Mouse (Mus musculus) MEL (cell line): ENCODE measurements around the gene Gata2. TPM values are rescaled to one million over a fixed set of nuclear protein-coding genes. Genes with fewer than 3 reads are reported as not detected.

Experiments used
- DNase-seq: peaks from one replicate; pipeline ENCODE4 v3.0.0; 2011; ENCODE audit warnings: low read depth, low spot score
- H3K27ac ChIP-seq: 2 replicates; pipeline ENCODE4 v1.5.1; 2012; ENCODE audit warnings: low read depth, mild to moderate bottlenecking, control low read depth, low read length, moderate library complexity; ENCODE audit not compliant: control insufficient read depth
- H3K27me3 ChIP-seq, 2 experiments: fragments of 150-350 bp in 1 of 2; sonication (generic) in 1 of 2; 2 replicates each; pipeline ENCODE4 v1.6.1; 2012; ENCODE audit warnings: low read length in 2 of 2, mild to moderate bottlenecking in 2 of 2, improper control_type of control experiment in 1 of 2, moderate library complexity in 1 of 2; ENCODE audit not compliant: insufficient read depth in 2 of 2, control insufficient read depth in 1 of 2
- H3K36me3 ChIP-seq, 2 experiments: 2 replicates each; pipeline ENCODE4 v1.6.1; 2012 to 2014; ENCODE audit warnings: low read length in 2 of 2, improper control_type of control experiment in 1 of 2, inconsistent platforms in 1 of 2, mild to moderate bottlenecking in 1 of 2; ENCODE audit not compliant: insufficient read depth in 2 of 2, control insufficient read depth in 1 of 2
- H3K4me1 ChIP-seq, 2 experiments: fragments of 150-350 bp in 1 of 2; sonication (generic) in 1 of 2; 2 replicates each; pipeline ENCODE4 v1.6.1; 2012; ENCODE audit warnings: low read length in 2 of 2, improper control_type of control experiment in 1 of 2, mild to moderate bottlenecking in 1 of 2; ENCODE audit not compliant: insufficient read depth in 2 of 2, control insufficient read depth in 1 of 2
- H3K4me3 ChIP-seq, 2 experiments: fragments of 150-350 bp in 1 of 2; sonication (generic) in 1 of 2; 2 replicates each; pipeline ENCODE4 v1.5.1; 2012; ENCODE audit warnings: low read depth in 2 of 2, low read length in 2 of 2, mild to moderate bottlenecking in 2 of 2, moderate library complexity in 2 of 2, control low read depth in 1 of 2, improper control_type of control experiment in 1 of 2; ENCODE audit not compliant: control insufficient read depth in 1 of 2, insufficient read depth in 1 of 2
- H3K79me2 ChIP-seq: 2 replicates; pipeline ENCODE4 v1.6.1; 2012; ENCODE audit warnings: mild to moderate bottlenecking, low read length, moderate library complexity; ENCODE audit not compliant: control insufficient read depth, poor library complexity, insufficient read depth
- H3K9ac ChIP-seq: 2 replicates; pipeline ENCODE4 v1.6.1; 2012; ENCODE audit warnings: low read depth, mild to moderate bottlenecking, control low read depth, low read length, moderate library complexity; ENCODE audit not compliant: control insufficient read depth, poor library complexity, severe bottlenecking
- H3K9me3 ChIP-seq: fragments of 150-350 bp; sonication (generic); replicated peaks from 2 replicates; pipeline ENCODE4 v1.6.1; 2012; ENCODE audit warnings: mild to moderate bottlenecking, low read length, improper control_type of control experiment, moderate library complexity; ENCODE audit not compliant: insufficient read depth
- BHLHE40 ChIP-seq: IDR thresholded peaks from 2 replicates; pipeline ENCODE4 v1.6.1; 2012; ENCODE audit warnings: low read depth, mild to moderate bottlenecking, inconsistent platforms, low read length, improper control_type of control experiment, borderline replicate concordance
- CTCF ChIP-seq, 3 experiments: IDR thresholded peaks in 2 of 3; conservative IDR thresholded peaks in 1 of 3; 2 replicates each; pipeline ENCODE4 v1.5.1; 2011 to 2012; ENCODE audit warnings: low read length in 3 of 3, low read depth in 2 of 3, mild to moderate bottlenecking in 2 of 3, improper control_type of control experiment in 1 of 3, inconsistent platforms in 1 of 3, mixed read lengths in 1 of 3, moderate library complexity in 1 of 3; ENCODE audit not compliant: control insufficient read depth in 1 of 3, insufficient read depth in 1 of 3, poor library complexity in 1 of 3, severe bottlenecking in 1 of 3
- E2F4 ChIP-seq: IDR thresholded peaks from 2 replicates; pipeline ENCODE4 v1.6.1; 2011; ENCODE audit warnings: low read depth, low read length, improper control_type of control experiment, borderline replicate concordance
- ELF1 ChIP-seq: IDR thresholded peaks from 2 replicates; pipeline ENCODE4 v1.6.1; 2014; ENCODE audit warnings: low read depth, mild to moderate bottlenecking, inconsistent platforms, low read length, improper control_type of control experiment, moderate library complexity
- GATA1 ChIP-seq: IDR thresholded peaks from 2 replicates; pipeline ENCODE4 v1.6.1; 2011; ENCODE audit warnings: low read depth, low read length, improper control_type of control experiment
- HCFC1 ChIP-seq: IDR thresholded peaks from 2 replicates; pipeline ENCODE4 v1.6.1; 2012; ENCODE audit warnings: low read depth, mild to moderate bottlenecking, inconsistent platforms, low read length, improper control_type of control experiment, moderate library complexity
- JUND ChIP-seq: IDR thresholded peaks from 2 replicates; pipeline ENCODE4 v1.6.1; 2011; ENCODE audit warnings: low read depth, mild to moderate bottlenecking, improper control_type of control experiment, low read length
- KAT2A ChIP-seq: conservative IDR thresholded peaks from 2 replicates; pipeline ENCODE4 v1.6.1; 2012; ENCODE audit warnings: low read depth, low read length, improper control_type of control experiment, inconsistent platforms
- MAX ChIP-seq: IDR thresholded peaks from 2 replicates; pipeline ENCODE4 v1.6.1; 2011; ENCODE audit warnings: low read length, improper control_type of control experiment
- MAZ ChIP-seq: IDR thresholded peaks from 2 replicates; pipeline ENCODE4 v1.6.1; 2012; ENCODE audit warnings: low read depth, mild to moderate bottlenecking, inconsistent platforms, low read length, improper control_type of control experiment
- MXI1 ChIP-seq: IDR thresholded peaks from 2 replicates; pipeline ENCODE4 v1.6.1; 2011; ENCODE audit warnings: mild to moderate bottlenecking, low read depth, low read length, improper control_type of control experiment
- MYB ChIP-seq: IDR thresholded peaks from 2 replicates; pipeline ENCODE4 v1.6.1; 2011; ENCODE audit warnings: mild to moderate bottlenecking, low read depth, low read length, improper control_type of control experiment
- POLR2A ChIP-seq, 2 experiments: IDR thresholded peaks; 2 replicates each; pipeline ENCODE4 v1.6.1; 2011 to 2012; ENCODE audit warnings: low read length in 2 of 2, mild to moderate bottlenecking in 2 of 2, control low read depth in 1 of 2, improper control_type of control experiment in 1 of 2, low read depth in 1 of 2, moderate library complexity in 1 of 2; ENCODE audit not compliant: control insufficient read depth in 1 of 2, insufficient read depth in 1 of 2, poor library complexity in 1 of 2
- POLR2AphosphoS2 ChIP-seq: IDR thresholded peaks from 2 replicates; pipeline ENCODE4 v1.6.1; 2011; ENCODE audit warnings: low read length, improper control_type of control experiment
- POLR2AphosphoS5 ChIP-seq: IDR thresholded peaks from 2 replicates; pipeline ENCODE4 v1.6.1; 2012; ENCODE audit warnings: low read depth, borderline replicate concordance, mild to moderate bottlenecking, inconsistent platforms, low read length, moderate library complexity, mixed read lengths
- RAD21 ChIP-seq: IDR thresholded peaks from 2 replicates; pipeline ENCODE4 v1.6.1; 2011; ENCODE audit warnings: mild to moderate bottlenecking, low read depth, low read length, improper control_type of control experiment
- SMC3 ChIP-seq: IDR thresholded peaks from 2 replicates; pipeline ENCODE4 v1.6.1; 2011; ENCODE audit warnings: low read depth, low read length, improper control_type of control experiment
- TAL1 ChIP-seq: IDR thresholded peaks from 2 replicates; pipeline ENCODE4 v1.6.1; 2012; ENCODE audit warnings: mild to moderate bottlenecking, inconsistent platforms, low read length, moderate library complexity, mixed read lengths
- TBP ChIP-seq: IDR thresholded peaks from 2 replicates; pipeline ENCODE4 v1.8.0; 2011; ENCODE audit warnings: low read depth, low read length, improper control_type of control experiment
- TCF12 ChIP-seq: IDR thresholded peaks from 2 replicates; pipeline ENCODE4 v1.6.1; 2014; ENCODE audit warnings: low read depth, mild to moderate bottlenecking, inconsistent platforms, low read length, improper control_type of control experiment, moderate library complexity
- UBTF ChIP-seq: IDR thresholded peaks from 2 replicates; pipeline ENCODE4 v1.6.1; 2012; ENCODE audit warnings: low read depth, mild to moderate bottlenecking, inconsistent platforms, low read length, improper control_type of control experiment, moderate library complexity, borderline replicate concordance; ENCODE audit not compliant: insufficient read depth
- USF1 ChIP-seq: IDR thresholded peaks from 2 replicates; pipeline ENCODE4 v1.6.1; 2014; ENCODE audit warnings: low read depth, mild to moderate bottlenecking, inconsistent platforms, low read length, improper control_type of control experiment, moderate library complexity
- USF2 ChIP-seq, 2 experiments: IDR thresholded peaks; 2 replicates each; pipeline ENCODE4 v1.6.1; 2011 to 2012; ENCODE audit warnings: improper control_type of control experiment in 2 of 2, low read length in 2 of 2, borderline replicate concordance in 1 of 2, inconsistent platforms in 1 of 2, low read depth in 1 of 2, mild to moderate bottlenecking in 1 of 2; ENCODE audit not compliant: insufficient read depth in 1 of 2
- ZC3H11A ChIP-seq: IDR thresholded peaks from 2 replicates; pipeline ENCODE4 v1.6.1; 2012; ENCODE audit warnings: low read depth, mild to moderate bottlenecking, inconsistent platforms, low read length, improper control_type of control experiment
- ZNF384 ChIP-seq: IDR thresholded peaks from 2 replicates; pipeline ENCODE4 v1.6.1; 2012; ENCODE audit warnings: low read depth, mild to moderate bottlenecking, inconsistent platforms, low read length, improper control_type of control experiment
- polyA plus RNA-seq, 2 experiments: library from polyadenylated mRNA; stranded (reverse) in 1 of 2; unstranded in 1 of 2; fragments of >175 nt in 1 of 2; fragments of >200 nt in 1 of 2; gene quantifications; 2 replicates each; pipeline versions ENCODE4 v1.2.1 to v1.2.4; 2012; ENCODE audit warnings: low replicate concordance in 2 of 2, low read depth in 1 of 2; ENCODE audit not compliant: insufficient read length in 2 of 2, insufficient read depth in 1 of 2, missing spikeins in 1 of 2
- total RNA-seq: library from RNA; depleted of rRNA; stranded (reverse); fragments of 300-350 nt; gene quantifications from 2 replicates; pipeline ENCODE4 v1.2.3, GENCODE M21; 2012

Gata2 gene
- total and polyA plus RNA-seq, 3 experiments, result 7.7 to 12.4 TPM; not detected in 1

- H3K9me3 ChIP-seq, result no peaks in the 10 kb centered on the region
- no peak overlapping the region for H3K4me3 ChIP-seq
- H3K27ac ChIP-seq, result no peak overlapping the region
- DNase-seq, result no peak
- H3K27me3 ChIP-seq, result no peaks in the 10 kb centered on the region
- no peak overlapping the region for H3K9ac ChIP-seq
- H3K4me1 ChIP-seq, result no peaks in the 10 kb centered on the region
- TF ChIP-seq MXI1 (no peak), POLR2A (IDR thresholded peaks at IDR 0.05; ENCODE audit: control insufficient read depth in 1 of 2, insufficient read depth in 1 of 2, low read depth in 1 of 2, low read length in 2 of 2, poor library complexity in 1 of 2) (no peak), KAT2A (no peak), USF1 (no peak), POLR2AphosphoS5 (no peak), POLR2AphosphoS2 (no peak), TAL1 (no peak), MAX (no peak), JUND (no peak), ZC3H11A (no peak), USF2 (IDR thresholded peaks at IDR 0.05; ENCODE audit: borderline replicate concordance in 1 of 2, insufficient read depth in 1 of 2, low read depth in 1 of 2, low read length in 2 of 2) (no peak), GATA1 (no peak), RAD21 (no peak), E2F4 (no peak), TCF12 (no peak), BHLHE40 (no peak), CTCF (IDR thresholded peaks at IDR 0.05 in 2 of 3, conservative IDR thresholded peaks at IDR 0.05 in 1 of 3; ENCODE audit: control insufficient read depth in 1 of 3, insufficient read depth in 1 of 3, low read depth in 2 of 3, low read length in 3 of 3, poor library complexity in 1 of 3, severe bottlenecking in 1 of 3) (no peak), MYB (no peak), UBTF (no peak), MAZ (no peak)
- H3K79me2 ChIP-seq, result no peaks in the 10 kb centered on the region
- H3K36me3 ChIP-seq, result no peaks in the 10 kb centered on the region
Observed at GRCm38 (mm10) chr6:88146576-88146975, 47.1 kb upstream of the Gata2 start.

GRCm38 (mm10) chr6:88147411-88148003, 46.2 kb upstream of the Gata2 start:
- TF ChIP-seq ELF1 (no peak), HCFC1 (no peak), E2F4 (no peak), MYB (no peak), SMC3 (no peak), POLR2AphosphoS2 (no peak), USF2 (IDR thresholded peaks at IDR 0.05; ENCODE audit: borderline replicate concordance in 1 of 2, insufficient read depth in 1 of 2, low read depth in 1 of 2, low read length in 2 of 2) (no peak), BHLHE40 (no peak), TBP (no peak), ZNF384 (no peak)
- Histone ChIP-seq H3K9me3 (no peaks in the 10 kb centered on the region), H3K27me3 (no peaks in the 10 kb centered on the region), H3K36me3 (no peaks in the 10 kb centered on the region), H3K27ac (no peak overlapping the region), H3K4me1 (no peaks in the 10 kb centered on the region), H3K79me2 (no peaks in the 10 kb centered on the region), H3K9ac (no peak overlapping the region), H3K4me3 (no peak overlapping the region)
- DNase-seq, result no peak
